Mouse (Mus musculus) left cerebral cortex, postnatal 10 days (tissue): ENCODE data around the gene Ssr2. TPM values are rescaled to one million over a fixed set of nuclear protein-coding genes. Genes with fewer than 3 reads are reported as not detected.
"Not testable (repeated sequence)": the region's sequence is repeated elsewhere in the genome, so short reads cannot be mapped to it uniquely, and the experiment has no call there.

Experiments
- DNase-seq, 2 experiments: peaks; one replicate each; pipeline ENCODE4 v3.0.0; 2021 to 2022; ENCODE audit warnings: low spot score in 2 of 2, mixed read lengths in 1 of 2; ENCODE audit errors: extremely low spot score in 1 of 2
- intact Hi-C: fragments of 180-260 bp; cut with DNase I; formaldehyde crosslinking; loops from one replicate; pipeline ENCODE4 v1.15.1; 2025
- total RNA-seq, 2 experiments: library from RNA; stranded (reverse); gene quantifications; 2 replicates each; pipeline ENCODE4 v1.2.3; 2021

Ssr2 gene
- total RNA-seq, 2 experiments from 2014 or later = 127 to 128 TPM

- intact Hi-C loops = no loop called here
- no peak for DNase-seq
These were observed 11.0 kb downstream of the Ssr2 start for GRCm38 (mm10) chr3:88586640-88587039.

- intact Hi-C loops = no loop called here
- DNase-seq = no peak
These were observed 14.6 kb downstream of the Ssr2 start for GRCm38 (mm10) chr3:88590246-88590645.

DNA sequence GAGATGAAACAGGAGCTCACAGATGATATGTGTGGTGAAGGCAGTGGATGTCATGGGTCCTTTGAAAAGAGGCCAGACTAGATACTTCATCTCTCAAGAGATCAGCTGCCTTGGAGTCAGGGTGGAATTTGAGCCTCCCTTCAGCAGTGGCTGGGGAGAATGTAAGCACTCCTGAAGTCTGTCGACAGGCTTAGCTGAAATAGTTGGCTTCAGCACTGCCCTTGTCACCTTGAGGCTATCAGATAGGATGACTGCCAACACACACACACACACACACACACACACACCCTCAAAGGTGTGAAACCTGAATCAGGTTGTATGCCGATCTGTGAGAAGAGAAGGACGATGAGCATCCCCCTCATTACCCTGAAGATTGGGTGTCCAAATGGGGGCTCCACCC lies 15.4 kb downstream of the Ssr2 start:
- intact Hi-C loops = no loop called here
- DNase-seq = no peak

GRCm38 (mm10) chr3:88591950-88592731 lies 16.5 kb downstream of the Ssr2 start:
- DNase-seq = no peak
- intact Hi-C loops = no loop called here

GRCm38 (mm10) chr3:88592942-88593576 lies 17.4 kb downstream of the Ssr2 start:
- intact Hi-C loops = no loop called here
- no peak for DNase-seq

DNA sequence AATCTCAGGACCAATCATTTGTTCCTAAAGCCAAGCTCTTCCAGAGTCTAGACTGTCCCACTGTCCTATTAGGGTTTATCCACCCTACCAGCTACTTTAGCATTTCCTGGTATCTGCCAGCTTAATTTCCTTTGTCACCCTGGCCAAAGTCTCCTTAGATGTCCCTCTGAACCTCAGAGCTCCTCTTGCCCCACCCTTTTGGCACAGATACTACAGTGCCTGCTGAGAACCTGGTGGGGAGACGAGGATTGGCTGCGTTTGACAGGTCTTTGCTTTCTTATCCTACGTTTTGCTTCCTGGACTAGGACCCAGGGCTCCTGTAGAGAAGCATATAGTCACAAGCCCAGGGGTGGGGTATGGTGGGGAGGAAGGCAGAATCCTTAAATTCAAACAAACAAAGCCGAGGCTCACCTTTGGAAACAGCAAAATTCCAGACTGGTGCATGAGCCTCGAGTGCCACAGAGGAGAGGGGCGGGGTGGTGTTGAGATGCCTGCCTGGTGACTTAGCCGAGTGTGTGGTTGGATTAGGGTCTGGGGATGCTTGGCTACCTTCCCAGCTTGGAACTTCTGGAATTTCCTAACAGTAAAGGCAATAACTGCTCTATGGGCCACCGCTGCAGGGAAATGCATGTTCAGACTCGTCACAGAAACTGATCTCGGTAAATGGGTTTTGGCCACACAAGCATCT lies 18.4 kb downstream of the Ssr2 start:
- intact Hi-C loops = no loop called here
- DNase-seq = no peak

DNA sequence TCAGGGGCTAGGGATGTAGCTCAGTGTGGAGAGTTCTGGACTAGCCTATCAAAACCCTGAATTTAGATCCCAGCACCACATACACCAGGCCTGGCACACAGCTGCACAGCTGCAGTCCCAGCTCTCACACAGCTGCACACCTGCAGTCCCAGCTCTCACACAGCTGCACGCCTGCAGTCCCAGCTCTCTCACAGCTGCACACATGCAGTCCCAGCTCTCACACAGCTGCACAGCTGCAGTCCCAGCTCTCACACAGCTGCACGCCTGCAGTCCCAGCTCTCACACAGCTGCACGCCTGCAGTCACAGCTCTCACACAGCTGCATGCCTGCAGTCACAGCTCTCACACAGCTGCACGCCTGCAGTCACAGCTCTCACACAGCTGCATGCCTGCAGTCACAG lies 20.9 kb downstream of the Ssr2 start:
- DNase-seq, intact Hi-C loops: not testable (repeated sequence)

- intact Hi-C loops = no loop called here
- DNase-seq = no peak
These were observed 26.8 kb downstream of the Ssr2 start for GRCm38 (mm10) chr3:88602466-88602865.

GRCm38 (mm10) chr3:88603714-88604161 lies 28.1 kb downstream of the Ssr2 start:
- intact Hi-C loops = no loop called here
- DNase-seq = peak in 1 of 2 experiments; percentile 76

DNA sequence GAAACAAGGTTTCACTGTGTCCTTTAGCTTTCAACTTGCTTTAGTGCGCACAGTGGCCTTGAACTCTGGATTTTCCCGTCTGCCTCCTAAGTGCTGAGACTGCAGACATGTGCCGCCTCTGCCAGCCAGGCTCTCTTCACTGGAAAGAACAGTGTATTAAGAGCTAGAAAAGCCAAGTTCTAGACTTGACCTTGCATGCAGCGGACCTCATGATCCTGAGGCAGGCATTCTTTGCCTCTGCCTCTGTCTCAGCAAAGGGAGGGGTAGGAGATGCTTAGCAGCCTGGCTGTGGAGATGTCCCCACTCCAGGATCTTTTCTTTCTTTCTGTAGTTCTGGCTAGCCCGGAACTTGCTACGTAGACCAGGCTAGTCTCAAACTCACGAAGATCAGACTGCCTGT lies 29.2 kb downstream of the Ssr2 start:
- no peak for DNase-seq
- intact Hi-C loops = loop anchor here (5.0 kb wide), 2 partner anchors 37 to 82 kb away; partner anchors contain the start of gene Khdc4

- intact Hi-C loops = loop anchor here (5.0 kb wide), 2 partner anchors 37 to 82 kb away; partner anchors contain the start of gene Khdc4
- DNase-seq = not testable (repeated sequence)
These were observed 30.0 kb downstream of the Ssr2 start, which contains the start of gene Arhgef2 for GRCm38 (mm10) chr3:88605666-88606065. Arhgef2 (plus strand) TSS chr3:88605966.

DNA sequence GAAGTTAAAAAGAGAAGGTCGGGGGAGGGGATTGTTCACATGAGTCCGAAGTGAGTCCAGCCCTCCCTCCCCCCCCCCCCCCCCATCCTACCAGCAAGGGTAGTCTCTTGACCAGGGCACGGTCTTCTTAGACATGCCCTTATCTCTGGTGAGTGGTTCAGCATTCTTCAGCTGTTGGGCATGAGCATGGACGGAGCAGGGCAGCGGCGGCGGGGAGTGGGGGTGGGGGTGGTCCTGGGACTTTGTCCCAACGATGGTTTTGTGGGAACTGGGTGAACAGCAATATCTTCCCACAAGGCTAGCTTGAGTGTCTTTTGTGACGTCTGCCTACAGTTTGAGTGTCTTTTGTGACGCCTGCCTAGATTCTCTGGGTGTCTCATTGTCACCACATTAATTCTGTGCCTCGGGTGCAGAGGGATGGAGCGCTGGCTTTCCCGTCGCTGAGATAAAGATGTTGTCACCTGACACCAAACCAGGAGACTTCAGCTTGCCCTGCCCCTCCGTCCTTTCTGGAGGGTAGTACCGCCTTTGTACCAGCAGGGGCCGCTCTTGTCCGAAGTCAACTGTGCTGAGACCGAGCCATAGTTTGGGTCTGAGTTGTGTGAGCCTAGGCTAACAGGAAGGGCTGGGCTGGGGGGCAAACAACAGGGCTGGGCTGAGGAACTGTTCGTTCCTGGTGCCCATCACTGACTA lies 31.5 kb downstream of the Ssr2 start:
- intact Hi-C loops = loop anchor here (5.0 kb wide), 2 partner anchors 35 to 80 kb away; partner anchors contain the start of gene Khdc4

GRCm38 (mm10) chr3:88607758-88608138 lies 32.1 kb downstream of the Ssr2 start:
- intact Hi-C loops = loop anchor here (5.0 kb wide), 2 partner anchors 35 to 80 kb away; partner anchors contain the start of gene Khdc4
- DNase-seq = no peak

More for the DNA sequence above, 31.5 kb downstream of the Ssr2 start:
- peak; percentile 82 to 86 for DNase-seq

- DNase-seq = no peak
- intact Hi-C loops = loop anchor here (5.0 kb wide), 2 partner anchors 33 to 78 kb away; partner anchors contain the start of gene Khdc4
These were observed 33.4 kb downstream of the Ssr2 start for GRCm38 (mm10) chr3:88609066-88609465.

- DNase-seq = no peak
- intact Hi-C loops = no loop called here
These were observed 38.7 kb downstream of the Ssr2 start for GRCm38 (mm10) chr3:88614418-88614817.

GRCm38 (mm10) chr3:88615117-88615516 lies 39.4 kb downstream of the Ssr2 start:
- DNase-seq = no peak
- intact Hi-C loops = no loop called here

DNA sequence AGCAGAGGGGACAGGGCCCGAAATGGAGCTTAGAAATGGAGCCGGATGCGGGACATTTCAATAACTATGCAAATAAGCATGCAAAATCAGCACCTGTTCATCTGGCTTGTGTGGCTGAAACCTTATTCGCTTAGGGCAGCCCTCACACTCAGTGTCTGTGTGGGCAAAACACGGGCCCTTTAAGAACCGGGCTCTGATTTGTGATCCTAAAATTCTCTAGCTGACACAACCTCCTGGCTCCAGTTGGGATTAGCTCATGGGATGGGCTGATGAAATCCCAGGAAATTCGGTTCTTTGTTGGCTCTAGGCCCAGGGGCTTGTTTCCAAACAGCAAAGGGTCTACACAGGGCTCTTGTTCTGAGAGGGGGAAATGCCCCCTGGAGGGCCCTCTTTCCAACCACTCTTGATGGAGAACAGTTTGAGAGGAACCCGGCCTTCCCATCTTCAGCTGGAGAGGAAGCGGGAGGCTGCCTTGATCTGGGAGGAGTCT lies 40.3 kb downstream of the Ssr2 start:
- intact Hi-C loops = no loop called here

GRCm38 (mm10) chr3:88616951-88617500 lies 41.4 kb downstream of the Ssr2 start:
- intact Hi-C loops = no loop called here
- no peak for DNase-seq

More for the DNA sequence above, 40.3 kb downstream of the Ssr2 start:
- DNase-seq = peak in 1 of 2 experiments; percentile 53
